Comparison of ENCODE assay signal across 9 mouse cellular contexts in the genomic region with DNA sequence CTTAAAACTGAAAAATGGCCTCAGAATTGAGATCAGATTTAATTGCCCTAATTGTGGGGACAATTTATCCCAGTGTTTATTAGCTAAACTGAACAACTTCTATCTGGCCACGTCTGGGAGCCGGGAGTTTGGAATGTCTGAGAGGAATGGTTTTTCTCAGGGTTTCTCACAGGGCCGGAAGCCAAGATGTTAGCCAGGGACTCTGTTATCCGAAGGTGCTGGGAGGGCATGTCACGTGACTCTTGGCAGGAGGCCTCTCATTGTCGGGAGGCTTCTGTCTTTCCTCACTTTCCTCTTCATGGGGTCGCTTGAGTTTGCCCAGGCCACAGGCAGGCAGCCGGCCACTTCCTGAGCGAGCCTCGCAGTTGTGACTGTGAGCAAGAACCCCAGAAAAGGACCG. TPM values are rescaled to one million over a fixed set of nuclear protein-coding genes. Genes with fewer than 3 reads are reported as not detected.
DNase-seq lines count a peak whose midpoint lies in the region; ATAC-seq lines count a peak whose summit lies in the region.
"Had no signal": no experiment of that assay in that cellular context is flagged by ENCODE, and none has a peak within 500 bp of the region (broad histone marks: within the 10 kb centered on the region; RNA-seq: fewer than 3 reads in every experiment).

No protein-coding gene starts in this region.

- no peaks in the 10 kb centered on the region for H3K27me3 ChIP-seq in forebrain, embryonic 12.5 days
- H3K27me3 ChIP-seq in intestine, embryonic 15.5 days (replicated peaks) = no peaks in the 10 kb centered on the region
- H3K27me3 ChIP-seq: midbrain, embryonic 12.5 days had no signal

- H3K4me2 ChIP-seq in forebrain, embryonic 12.5 days = peak overlapping the region; percentile 24; the same call in 1 of the 2 replicates
- H3K4me2 ChIP-seq in intestine, embryonic 15.5 days (replicated peaks) = peak overlapping the region; percentile 20; the same call in 1 of the 2 replicates
- H3K4me2 ChIP-seq: midbrain, embryonic 12.5 days had no signal

- no peaks in the 10 kb centered on the region for H3K9me3 ChIP-seq in forebrain, embryonic 12.5 days
- H3K9me3 ChIP-seq in intestine, embryonic 15.5 days = no peaks in the 10 kb centered on the region
- H3K9me3 ChIP-seq: midbrain, embryonic 12.5 days had no signal

- ATAC-seq in forebrain, embryonic 12.5 days (ENCODE audit: low FRiP score) = peak; percentile 39; the same call in 1 of the 2 replicates
- peak; percentile 82 for ATAC-seq in intestine, embryonic 15.5 days
- ATAC-seq in activated CD4-positive, CD25-positive, alpha-beta regulatory T cell, adult 4 months = no peak

- H3K9ac ChIP-seq in forebrain, embryonic 12.5 days = no peak overlapping the region
- H3K9ac ChIP-seq in intestine, embryonic 15.5 days = no peak overlapping the region
- H3K9ac ChIP-seq: midbrain, embryonic 12.5 days had no signal

- H3K27ac ChIP-seq in forebrain, embryonic 12.5 days = peak overlapping the region; percentile 9
- H3K27ac ChIP-seq in intestine, embryonic 15.5 days = peak overlapping the region; percentile 52
- H3K27ac ChIP-seq: midbrain, embryonic 12.5 days had no signal

- no peaks in the 10 kb centered on the region for H3K36me3 ChIP-seq in forebrain, embryonic 12.5 days (replicated peaks)
- H3K36me3 ChIP-seq in intestine, embryonic 15.5 days = no peaks in the 10 kb centered on the region
- H3K36me3 ChIP-seq: midbrain, embryonic 12.5 days had no signal

- DNase-seq in cerebellum, postnatal 10 days = peak; percentile 55 to 66
- DNase-seq in cerebellum, adult 9-11 months = no peak
- DNase-seq in lung, postnatal 36 days = peak; percentile 40
- DNase-seq in layer of hippocampus, adult 18-20 months (ENCODE audit: low spot score in 2 of 2) = no peak
- no peak for DNase-seq in spleen, postnatal 36 days (ENCODE audit: low spot score in 2 of 2)

- peaks cover 23% of the 10 kb centered on the region for H3K4me1 ChIP-seq in forebrain, embryonic 12.5 days
- 0 out of 2 replicates have a peak, but pooled peaks cover 7% of the 10 kb centered on the region for H3K4me1 ChIP-seq in intestine, embryonic 15.5 days (replicated peaks)

- H3K4me3 ChIP-seq in forebrain, embryonic 12.5 days (replicated peaks) = no peak overlapping the region
- H3K4me3 ChIP-seq in intestine, embryonic 15.5 days (replicated peaks) = no peak overlapping the region
- H3K4me3 ChIP-seq: midbrain, embryonic 12.5 days had no signal

- WGBS in forebrain, embryonic 12.5 days = 4% methylated on average over 11 of the region's 11 CpGs
- 15% methylated on average over 11 of the region's 11 CpGs for WGBS in intestine, embryonic 15.5 days

RNA-seq across cellular contexts. Expression of a gene that starts 31.7 kb away (rescaled TPM):
- 54.3 and 60.2 TPM in 2 replicates for polyA plus RNA-seq in forebrain, embryonic 12.5 days (2016; fragmentation: Nextera tagmentation; extraction: Ambion mirVana)
- 43.5 and 46.3 TPM in 2 replicates for polyA plus RNA-seq in intestine, embryonic 15.5 days (2015; fragmentation: Nextera tagmentation; extraction: Ambion mirVana)
- 10 to 100 TPM; 20.6 to 22.2 TPM for total RNA-seq in layer of hippocampus, adult 18-20 months (2021)
- polyA plus RNA-seq in activated CD4-positive, CD25-positive, alpha-beta regulatory T cell, adult 4 months (2017; shearing (Covaris generic)) = 10 to 100 TPM; 45.2 to 51.1 TPM

Comparison
In these comparisons a context has a peak if more than half of its experiments do, and no peak if none do; other contexts are left out.
1. DNase-seq: peak in cerebellum, postnatal 10 days (2 of 2) and lung, postnatal 36 days (single experiment); none in cerebellum, adult 9-11 months (single experiment), layer of hippocampus, adult 18-20 months (0 of 2) and spleen, postnatal 36 days (0 of 2).